Mouse (Mus musculus) forebrain, embryonic 12.5 days (tissue): ENCODE data around the gene Defb36. TPM values are rescaled to one million over a fixed set of nuclear protein-coding genes. Genes with fewer than 3 reads are reported as not detected.

Source experiments
- ATAC-seq: fragments of 200-750 bp; cut with Nextera tagmentation; 2 replicates; pipeline ENCODE4 v1.8.0; 2017; ENCODE audit warnings: moderate TSS enrichment; ENCODE audit not compliant: low FRiP score
- H3K27ac ChIP-seq: fragments of 300-500 bp; sonication (generic); 2 replicates; pipeline ENCODE4 v1.5.1; 2016; ENCODE audit warnings: mild to moderate bottlenecking
- H3K27me3 ChIP-seq: fragments of 300-500 bp; sonication (generic); 2 replicates; pipeline ENCODE4 v1.6.1; 2016; ENCODE audit warnings: mild to moderate bottlenecking
- H3K36me3 ChIP-seq: fragments of 300-500 bp; sonication (generic); replicated peaks from 2 replicates; pipeline ENCODE4 v1.6.1; 2016; ENCODE audit warnings: mild to moderate bottlenecking
- H3K4me1 ChIP-seq: fragments of 300-500 bp; sonication (generic); 2 replicates; pipeline ENCODE4 v1.6.1; 2016
- H3K4me2 ChIP-seq: fragments of 300-500 bp; sonication (generic); 2 replicates; pipeline ENCODE4 v1.6.1; 2016; ENCODE audit warnings: mild to moderate bottlenecking, moderate library complexity
- H3K4me3 ChIP-seq: fragments of 300-500 bp; sonication (generic); replicated peaks from 2 replicates; pipeline ENCODE4 v1.5.1; 2016; ENCODE audit warnings: mild to moderate bottlenecking
- H3K9ac ChIP-seq: fragments of 300-500 bp; sonication (generic); 2 replicates; pipeline ENCODE4 v1.6.1; 2016; ENCODE audit warnings: mild to moderate bottlenecking
- H3K9me3 ChIP-seq: fragments of 300-500 bp; sonication (generic); 2 replicates; pipeline ENCODE4 v1.6.1; 2016
- WGBS: fragments of 180-500 bp; shearing (Covaris S2); methylation state at CpG from one replicate; pipeline ENCODE4 v1.1.7; 2016; 5-methylcytosine and 5-hydroxymethylcytosine counted together
- polyA plus RNA-seq: library from polyadenylated mRNA; unstranded; fragments of >200 nt; fragmentation: Nextera tagmentation; extraction: Ambion mirVana; gene quantifications from 2 replicates; pipeline ENCODE4 v1.2.1, GENCODE M21; 2016

Gene Defb36
- polyA plus RNA-seq, 1 experiment from 2014 or later, result not detected

- no peaks in the 10 kb centered on the region for H3K36me3 ChIP-seq
- 92% methylated on average over 6 of the region's 6 CpGs for WGBS
- no peaks in the 10 kb centered on the region for H3K4me1 ChIP-seq
- H3K27ac ChIP-seq, result no peak overlapping the region
- no peaks in the 10 kb centered on the region for H3K27me3 ChIP-seq
- no peak overlapping the region for H3K9ac ChIP-seq
- H3K9me3 ChIP-seq, result no peaks in the 10 kb centered on the region
- no peak overlapping the region for H3K4me2 ChIP-seq
- no peak for ATAC-seq
- H3K4me3 ChIP-seq, result no peak overlapping the region
Measured at GRCm38 (mm10) chr2:152600076-152600475, 4.1 kb upstream of the Defb36 start.

GRCm38 (mm10) chr2:152601275-152601960 lies 2.7 kb upstream of the Defb36 start:
- no peak for ATAC-seq
- H3K9ac ChIP-seq, result no peak overlapping the region
- no peaks in the 10 kb centered on the region for H3K36me3 ChIP-seq
- no peaks in the 10 kb centered on the region for H3K27me3 ChIP-seq
- 76% methylated on average over 4 of the region's 4 CpGs for WGBS
- H3K4me1 ChIP-seq, result no peaks in the 10 kb centered on the region
- H3K4me2 ChIP-seq, result no peak overlapping the region
- no peaks in the 10 kb centered on the region for H3K9me3 ChIP-seq
- H3K4me3 ChIP-seq, result no peak overlapping the region
- no peak overlapping the region for H3K27ac ChIP-seq

GRCm38 (mm10) chr2:152607746-152608145 lies 3.6 kb downstream of the Defb36 start:
- ATAC-seq, result no peak
- H3K27me3 ChIP-seq, result no peaks in the 10 kb centered on the region
- no peak overlapping the region for H3K27ac ChIP-seq
- no peak overlapping the region for H3K9ac ChIP-seq
- 77% methylated on average over 6 of the region's 6 CpGs for WGBS
- no peaks in the 10 kb centered on the region for H3K9me3 ChIP-seq
- H3K4me1 ChIP-seq, result no peaks in the 10 kb centered on the region
- no peak overlapping the region for H3K4me3 ChIP-seq
- no peak overlapping the region for H3K4me2 ChIP-seq
- no peaks in the 10 kb centered on the region for H3K36me3 ChIP-seq

GRCm38 (mm10) chr2:152608719-152609118 lies 4.6 kb downstream of the Defb36 start:
- no peaks in the 10 kb centered on the region for H3K36me3 ChIP-seq
- H3K9ac ChIP-seq, result no peak overlapping the region
- no peaks in the 10 kb centered on the region for H3K27me3 ChIP-seq
- H3K4me3 ChIP-seq, result no peak overlapping the region
- WGBS, result 95% methylated on average over 1 of the region's 1 CpGs
- no peak overlapping the region for H3K4me2 ChIP-seq
- H3K4me1 ChIP-seq, result no peaks in the 10 kb centered on the region
- no peak overlapping the region for H3K27ac ChIP-seq
- ATAC-seq, result no peak
- no peaks in the 10 kb centered on the region for H3K9me3 ChIP-seq

- Histone ChIP-seq H3K36me3 (no peaks in the 10 kb centered on the region), H3K27me3 (no peaks in the 10 kb centered on the region), H3K4me2 (no peak overlapping the region), H3K27ac (no peak overlapping the region), H3K9me3 (no peaks in the 10 kb centered on the region), H3K9ac (no peak overlapping the region), H3K4me1 (no peaks in the 10 kb centered on the region), H3K4me3 (no peak overlapping the region)
- 37% methylated on average over 8 of the region's 8 CpGs for WGBS
- ATAC-seq, result no peak
Measured at GRCm38 (mm10) chr2:152612193-152612592, 8.1 kb downstream of the Defb36 start.

- H3K9ac ChIP-seq, result no peak overlapping the region
- H3K27me3 ChIP-seq, result no peaks in the 10 kb centered on the region
- H3K9me3 ChIP-seq, result no peaks in the 10 kb centered on the region
- ATAC-seq, result peak; percentile 33; the same call in 1 of the 2 replicates
- H3K36me3 ChIP-seq, result no peaks in the 10 kb centered on the region
- no peak overlapping the region for H3K27ac ChIP-seq
- no peak overlapping the region for H3K4me2 ChIP-seq
- 11% methylated on average over 7 of the region's 7 CpGs for WGBS
- H3K4me3 ChIP-seq, result no peak overlapping the region
- H3K4me1 ChIP-seq, result no peaks in the 10 kb centered on the region
Measured at GRCm38 (mm10) chr2:152615563-152615962, 11.4 kb downstream of the Defb36 start.

- Histone ChIP-seq H3K9ac (no peak overlapping the region), H3K4me2 (no peak overlapping the region), H3K4me1 (no peaks in the 10 kb centered on the region), H3K27ac (no peak overlapping the region), H3K36me3 (no peaks in the 10 kb centered on the region), H3K27me3 (no peaks in the 10 kb centered on the region), H3K9me3 (no peaks in the 10 kb centered on the region), H3K4me3 (no peak overlapping the region)
- 88% methylated on average over 6 of the region's 6 CpGs for WGBS
- ATAC-seq, result no peak
Measured at GRCm38 (mm10) chr2:152616470-152616869, 12.3 kb downstream of the Defb36 start.

- H3K4me3 ChIP-seq, result no peak overlapping the region
- H3K9me3 ChIP-seq, result no peaks in the 10 kb centered on the region
- no peaks in the 10 kb centered on the region for H3K36me3 ChIP-seq
- H3K27me3 ChIP-seq, result no peaks in the 10 kb centered on the region
- H3K9ac ChIP-seq, result no peak overlapping the region
- no peak overlapping the region for H3K27ac ChIP-seq
- no peaks in the 10 kb centered on the region for H3K4me1 ChIP-seq
- ATAC-seq, result no peak
- WGBS, result 55% methylated on average over 5 of the region's 5 CpGs
- no peak overlapping the region for H3K4me2 ChIP-seq
Measured at GRCm38 (mm10) chr2:152617374-152617773, 13.2 kb downstream of the Defb36 start.

- Histone ChIP-seq H3K27me3 (peaks cover 14% of the 10 kb centered on the region), H3K9me3 (no peaks in the 10 kb centered on the region), H3K4me3 (no peak overlapping the region), H3K27ac (no peak overlapping the region), H3K4me1 (peaks cover 6% of the 10 kb centered on the region), H3K4me2 (no peak overlapping the region), H3K9ac (no peak overlapping the region), H3K36me3 (no peaks in the 10 kb centered on the region)
- no peak for ATAC-seq
- 78% methylated on average over 9 of the region's 9 CpGs for WGBS
Measured at GRCm38 (mm10) chr2:152620367-152621134, 16.4 kb downstream of the Defb36 start.

GRCm38 (mm10) chr2:152622151-152622550 lies 18.0 kb downstream of the Defb36 start:
- WGBS, result 90% methylated on average over 13 of the region's 13 CpGs
- H3K9ac ChIP-seq, result no peak overlapping the region
- H3K9me3 ChIP-seq, result no peaks in the 10 kb centered on the region
- no peak for ATAC-seq
- H3K27ac ChIP-seq, result no peak overlapping the region
- H3K27me3 ChIP-seq, result peaks cover 30% of the 10 kb centered on the region
- no peaks in the 10 kb centered on the region for H3K36me3 ChIP-seq
- no peak overlapping the region for H3K4me3 ChIP-seq
- H3K4me1 ChIP-seq, result peaks cover 20% of the 10 kb centered on the region
- no peak overlapping the region for H3K4me2 ChIP-seq

- Histone ChIP-seq H3K4me3 (no peak within 1 kb of the TSS), H3K36me3 (no peaks in the 10 kb centered on the region), H3K9ac (no peak within 1 kb of the TSS), H3K9me3 (no peaks in the 10 kb centered on the region), H3K27ac (no peak within 1 kb of the TSS), H3K4me2 (no peak within 1 kb of the TSS), H3K27me3 (peaks cover 38% of the 10 kb centered on the region), H3K4me1 (peaks cover 23% of the 10 kb centered on the region)
- 84% methylated on average over 7 of the region's 7 CpGs for WGBS
- ATAC-seq, result no peak
Measured at GRCm38 (mm10) chr2:152622953-152623352, 18.8 kb downstream of the Defb36 start, which contains the start of gene Defb25. TSS of gene Defb25 (minus strand) at chr2:152623053.

GRCm38 (mm10) chr2:152624566-152624965 lies 20.4 kb downstream of the Defb36 start:
- no peak for ATAC-seq
- no peaks in the 10 kb centered on the region for H3K9me3 ChIP-seq
- H3K4me1 ChIP-seq, result peaks cover 23% of the 10 kb centered on the region
- H3K4me3 ChIP-seq, result no peak overlapping the region
- H3K36me3 ChIP-seq, result no peaks in the 10 kb centered on the region
- H3K27ac ChIP-seq, result no peak overlapping the region
- no peak overlapping the region for H3K4me2 ChIP-seq
- H3K9ac ChIP-seq, result no peak overlapping the region
- 86% methylated on average over 2 of the region's 2 CpGs for WGBS
- peaks cover 54% of the 10 kb centered on the region for H3K27me3 ChIP-seq

GRCm38 (mm10) chr2:152625256-152625655 lies 21.1 kb downstream of the Defb36 start:
- H3K27ac ChIP-seq, result no peak overlapping the region
- no peak overlapping the region for H3K4me2 ChIP-seq
- peak; percentile 70 for ATAC-seq
- peaks cover 23% of the 10 kb centered on the region for H3K4me1 ChIP-seq
- H3K9ac ChIP-seq, result no peak overlapping the region
- no peak overlapping the region for H3K4me3 ChIP-seq
- 8% methylated on average over 1 of the region's 1 CpGs for WGBS
- no peaks in the 10 kb centered on the region for H3K36me3 ChIP-seq
- H3K27me3 ChIP-seq, result peaks cover 59% of the 10 kb centered on the region
- H3K9me3 ChIP-seq, result no peaks in the 10 kb centered on the region
